Mouse (Mus musculus): ENCODE results near the gene Zdhhc8.

Zdhhc8 gene

GRCm38 (mm10) chr16:18234671-18235388 lies at the start of gene Zdhhc8:
TSS of gene Zdhhc8 (minus strand) at chr16:18235136.
- DNase-seq (ENCODE audit: low spot score in 2 of 2) = peak; percentile 38 to 73

- no peak for DNase-seq (ENCODE audit: low spot score in 2 of 2)
Measured at GRCm38 (mm10) chr16:18275166-18275565, 40.2 kb upstream of the Zdhhc8 start.

DNA sequence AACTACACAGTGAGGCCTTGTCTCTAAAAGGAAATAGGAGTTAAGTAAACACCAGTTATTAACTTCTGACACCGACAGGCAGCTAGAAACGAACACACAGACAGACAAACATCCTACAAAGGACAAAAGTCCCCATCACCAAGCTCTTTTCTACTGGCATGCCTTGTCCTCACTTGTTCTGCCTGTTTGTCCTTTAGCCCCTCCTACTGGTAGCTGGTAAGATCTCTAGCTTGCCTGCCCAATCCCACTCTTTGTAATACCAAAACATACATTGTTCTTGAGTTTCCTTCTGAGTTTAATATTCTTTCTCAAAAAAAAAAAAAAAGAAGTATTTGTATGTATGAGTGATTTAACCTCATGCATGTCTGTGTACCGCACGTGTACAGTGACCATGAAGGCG lies 33.2 kb upstream of the Zdhhc8 start:
- DNase-seq (ENCODE audit: low spot score in 2 of 2) = no peak

DNA sequence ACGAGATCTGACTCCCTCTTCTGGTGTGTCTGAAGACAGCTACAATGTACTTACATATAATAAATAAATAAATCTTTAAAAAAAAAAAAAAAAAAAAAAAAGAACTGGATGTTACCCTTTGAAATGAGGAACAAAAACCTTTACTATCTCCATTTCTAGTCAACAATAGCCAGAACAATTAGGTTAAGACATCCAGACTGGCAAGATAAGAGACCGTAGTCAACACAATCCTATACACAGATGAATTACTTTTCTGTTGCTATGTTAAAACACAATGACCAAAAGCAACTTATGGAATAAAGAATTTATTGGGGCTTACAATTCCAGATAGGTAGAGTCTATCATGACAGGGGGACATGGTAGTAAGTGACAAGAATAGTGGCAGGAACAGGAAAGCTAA lies 30.1 kb upstream of the Zdhhc8 start:
- no peak for DNase-seq (ENCODE audit: low spot score in 2 of 2)

DNA sequence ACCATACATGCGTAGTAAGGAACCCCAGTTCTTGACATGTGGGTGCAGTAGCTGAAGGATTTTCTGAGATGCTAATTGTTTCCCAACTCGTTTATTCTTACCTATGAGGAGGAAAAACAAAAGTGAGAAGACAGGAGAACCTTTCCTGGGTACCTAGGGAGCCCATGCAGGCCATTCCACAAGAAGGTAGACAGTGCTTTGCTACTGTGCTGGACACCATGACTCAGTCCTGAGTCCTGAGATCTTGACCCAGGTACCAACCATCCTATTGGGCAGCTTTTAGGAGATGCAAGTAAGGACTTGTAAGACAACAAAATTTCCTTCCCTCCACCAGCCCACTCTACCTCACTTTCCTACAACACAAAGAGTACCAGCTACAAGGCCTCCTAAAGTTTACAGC lies 23.3 kb upstream of the Zdhhc8 start, which contains the start of gene Gm49776:
Gene Gm49776, minus strand, starts transcription at position 101 of the 400 bp plus-strand sequence.
- no peak for DNase-seq (ENCODE audit: low spot score in 2 of 2)

GRCm38 (mm10) chr16:18253866-18254265 lies 18.9 kb upstream of the Zdhhc8 start:
- DNase-seq (ENCODE audit: low spot score in 2 of 2) = no peak

- no peak for DNase-seq (ENCODE audit: low spot score in 2 of 2)
Measured at GRCm38 (mm10) chr16:18252736-18253135, 17.8 kb upstream of the Zdhhc8 start.

DNA sequence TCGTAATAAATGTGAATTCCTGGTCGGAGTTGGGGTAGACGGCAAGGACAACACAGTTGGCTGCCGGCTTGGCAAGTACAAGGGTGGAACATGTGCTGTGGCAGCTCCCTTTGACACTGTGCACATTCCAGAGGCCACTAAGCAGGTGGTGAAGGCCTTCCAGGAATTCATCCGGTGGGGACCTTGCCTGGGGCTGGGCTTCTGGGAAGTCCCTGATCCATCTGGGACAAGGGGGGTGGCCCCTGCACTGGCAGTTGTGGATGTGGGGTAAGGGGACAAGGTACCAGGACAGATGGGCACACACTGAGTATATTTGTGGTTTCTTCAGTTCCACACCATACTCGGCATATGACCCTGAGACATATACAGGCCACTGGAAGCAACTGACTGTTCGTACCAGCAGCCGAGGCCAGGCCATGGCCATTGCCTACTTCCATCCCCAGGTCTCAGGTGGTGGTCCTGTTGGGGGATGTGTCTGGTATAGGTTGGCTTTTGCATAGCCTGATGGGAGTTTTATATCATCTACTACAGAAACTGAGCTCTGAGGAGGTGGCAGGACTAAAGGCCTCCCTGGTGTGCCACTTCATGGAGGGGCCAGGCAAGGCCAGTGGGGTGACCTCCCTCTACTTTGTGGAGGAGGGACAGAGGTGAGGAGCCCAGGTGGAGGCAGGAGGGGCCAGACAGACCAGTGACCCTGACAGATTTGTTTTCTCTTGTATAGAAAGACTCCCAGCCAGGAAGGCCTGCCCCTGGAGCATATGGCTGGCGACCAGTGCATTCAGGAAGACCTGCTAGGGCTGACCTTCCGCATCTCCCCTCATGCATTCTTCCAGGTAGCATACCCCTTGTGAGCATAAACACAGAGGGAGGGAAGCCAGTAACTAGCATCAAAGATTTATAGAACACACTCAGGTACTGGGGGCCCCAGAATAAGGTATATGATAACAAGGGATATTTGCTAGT lies 16.2 kb upstream of the Zdhhc8 start:
- DNase-seq (ENCODE audit: low spot score in 2 of 2) = no peak

- DNase-seq (ENCODE audit: low spot score in 2 of 2) = no peak
Measured at GRCm38 (mm10) chr16:18250231-18250630, 15.3 kb upstream of the Zdhhc8 start.

DNA sequence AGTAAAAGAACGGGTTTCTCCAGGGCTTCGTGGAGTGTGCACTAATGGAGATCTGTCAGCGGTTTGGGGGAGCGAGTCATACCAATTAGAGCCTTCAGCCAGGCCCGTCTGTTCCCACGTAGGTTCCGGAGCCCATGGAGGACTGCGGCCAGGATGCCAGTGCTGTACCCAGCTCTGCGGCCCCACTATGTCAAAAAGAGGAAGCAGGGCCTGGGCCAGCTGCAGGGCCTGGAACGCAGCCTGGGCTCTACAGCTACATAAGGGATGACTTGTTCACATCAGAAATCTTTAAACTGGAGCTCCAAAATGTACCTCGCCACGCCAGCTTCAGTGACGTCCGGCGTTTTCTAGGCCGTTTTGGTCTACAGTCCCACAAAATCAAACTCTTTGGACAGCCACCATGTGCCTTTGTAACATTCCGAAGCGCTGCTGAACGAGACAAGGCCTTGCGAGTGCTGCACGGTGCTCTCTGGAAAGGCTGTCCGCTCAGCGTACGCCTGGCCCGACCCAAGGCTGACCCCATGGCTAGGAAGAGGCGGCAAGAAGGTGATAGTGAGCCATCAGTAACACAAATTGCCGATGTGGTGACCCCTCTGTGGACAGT lies 14.5 kb upstream of the Zdhhc8 start:
- DNase-seq (ENCODE audit: low spot score in 2 of 2) = peak; percentile 65 to 84

DNA sequence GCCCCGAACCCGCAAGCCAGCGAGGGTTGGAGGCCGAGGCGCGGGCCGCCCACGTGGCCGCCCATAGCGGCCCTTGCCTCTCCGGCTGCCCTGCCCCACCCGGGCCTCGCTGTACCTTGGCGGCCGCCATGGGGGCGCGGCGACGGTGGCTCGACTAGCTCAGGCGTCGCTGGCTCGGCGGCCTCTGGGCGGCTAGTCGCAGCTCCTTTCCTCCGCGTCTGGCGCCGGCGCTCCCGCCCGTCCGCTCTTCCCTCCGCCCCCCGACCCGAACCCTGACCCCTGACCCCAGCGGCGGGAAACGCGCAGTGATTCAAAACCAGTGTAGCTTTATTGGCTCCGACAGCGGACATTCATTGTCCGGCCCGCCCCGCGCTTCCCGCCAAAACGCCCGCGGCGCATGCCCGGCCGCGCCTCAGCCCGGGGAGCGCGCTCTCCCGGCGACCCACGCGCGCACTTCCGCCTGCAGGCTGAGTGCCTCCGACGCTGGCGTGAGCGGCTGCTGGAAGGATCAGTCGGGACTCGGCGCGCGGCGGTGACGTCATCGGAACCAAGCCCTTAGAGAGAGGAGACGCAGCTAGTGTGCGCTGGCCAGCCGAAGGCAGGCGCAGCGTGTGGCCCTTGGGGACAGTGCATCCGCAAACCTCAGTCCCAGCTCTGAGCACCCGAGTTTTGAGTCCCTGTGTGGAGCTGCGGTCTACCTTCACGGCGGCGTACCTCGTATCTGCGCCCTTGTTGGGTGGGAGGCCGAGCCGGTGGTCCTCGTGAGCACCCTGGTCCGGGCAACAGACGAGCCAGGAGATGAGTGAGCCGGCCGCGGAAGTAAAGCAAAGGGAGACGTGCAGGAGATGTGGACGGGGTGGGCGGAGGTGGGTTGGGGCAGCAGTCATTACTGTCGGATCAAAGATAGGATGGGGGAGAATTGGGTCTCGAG lies 13.8 kb upstream of the Zdhhc8 start, which contains the start of the genes Trmt2a and Ranbp1:
Gene Trmt2a, plus strand, starts transcription at position 247 of the 931 bp plus-strand sequence.
Gene Ranbp1, minus strand, starts transcription at position 300 of the 931 bp plus-strand sequence.
- peak; percentile 97 to 99 for DNase-seq (ENCODE audit: low spot score in 2 of 2)

DNA sequence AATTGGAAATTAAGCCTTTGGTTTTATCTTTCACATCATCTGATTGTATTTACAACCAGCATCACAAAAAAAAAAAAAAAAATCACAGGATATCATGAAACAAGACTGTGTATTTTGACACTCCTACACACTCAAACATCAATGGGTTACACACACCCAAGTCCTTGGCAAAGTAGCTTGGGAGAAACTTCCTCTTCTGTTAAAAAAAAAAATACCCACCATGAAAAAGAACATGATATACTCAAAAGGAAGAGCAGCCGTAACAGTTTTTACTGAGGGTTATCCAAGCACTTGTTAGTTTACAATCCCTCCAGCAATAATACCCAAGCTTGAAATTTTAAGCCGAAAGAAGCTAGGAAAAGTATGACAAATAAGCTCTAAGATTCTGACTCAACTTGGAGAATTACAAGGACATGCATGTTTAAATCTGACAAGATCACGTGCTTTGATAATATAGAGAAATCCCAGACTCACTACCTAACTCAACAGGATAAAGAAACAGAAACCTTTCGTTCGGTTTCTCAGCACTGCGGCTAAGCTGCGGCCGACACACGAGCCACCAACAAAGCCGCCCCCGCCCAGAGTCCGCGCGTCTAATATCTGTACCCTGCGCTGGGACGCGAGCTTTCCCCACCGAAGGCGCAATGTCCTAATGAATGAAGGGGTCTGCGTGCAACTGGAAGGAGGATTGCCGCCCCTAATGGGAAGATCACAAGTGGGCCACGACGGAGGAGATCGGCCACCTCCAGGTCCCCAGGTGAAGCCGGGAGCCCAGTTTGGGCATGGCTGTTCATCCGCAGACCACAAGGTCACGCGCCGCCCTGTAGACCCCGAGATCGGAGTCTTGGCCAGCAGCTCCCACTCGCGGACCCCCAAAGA lies 12.8 kb upstream of the Zdhhc8 start:
- peak in 1 of 2 experiments; percentile 75 for DNase-seq (ENCODE audit: low spot score in 2 of 2)

GRCm38 (mm10) chr16:18241581-18241980 lies 6.6 kb upstream of the Zdhhc8 start:
- peak in 1 of 2 experiments; percentile 59 for DNase-seq (ENCODE audit: low spot score in 2 of 2)

DNA sequence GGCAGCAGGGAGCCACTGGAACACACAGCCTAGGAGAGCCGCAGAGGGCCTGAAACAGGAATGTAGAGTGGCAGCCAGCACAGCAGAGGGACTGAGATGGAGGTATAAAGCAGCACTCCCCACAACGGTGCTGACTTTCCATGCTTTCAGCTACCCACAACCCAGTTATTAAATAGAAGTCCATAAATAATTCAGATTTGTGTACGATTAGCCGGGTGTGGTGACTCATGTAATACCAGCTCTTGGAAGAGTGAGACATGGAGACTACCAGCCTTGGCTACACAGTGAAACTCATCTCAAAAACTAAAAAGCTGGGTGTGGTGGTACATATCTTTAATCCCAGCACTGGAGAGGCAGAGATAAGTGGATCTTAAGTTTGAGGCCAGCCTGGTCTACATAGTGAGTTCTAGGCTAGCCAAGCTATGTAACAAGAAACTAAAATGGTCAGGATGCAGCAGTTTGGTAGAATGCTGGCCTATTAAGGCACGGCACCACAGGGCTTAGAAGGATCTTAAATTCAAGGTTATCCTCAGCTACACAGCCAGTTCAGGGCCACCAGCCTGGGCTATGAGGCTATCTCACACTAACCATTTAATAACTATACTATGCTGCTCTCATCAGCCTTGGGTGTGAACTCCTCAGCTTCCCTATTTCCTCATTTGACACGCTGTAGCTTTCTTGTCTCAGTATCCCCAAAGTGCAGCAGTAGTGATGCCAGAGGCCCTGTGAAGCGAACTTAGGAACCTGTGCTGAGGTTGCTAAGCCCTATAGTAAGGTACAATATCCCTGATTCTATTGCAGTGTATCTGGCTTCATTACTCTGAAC lies 2.0 kb upstream of the Zdhhc8 start:
- DNase-seq (ENCODE audit: low spot score in 2 of 2) = no peak

- DNase-seq (ENCODE audit: low spot score in 2 of 2) = peak in 1 of 2 experiments; percentile 66
Measured at GRCm38 (mm10) chr16:18235389-18236065, 591 bp upstream of the Zdhhc8 start.

DNA sequence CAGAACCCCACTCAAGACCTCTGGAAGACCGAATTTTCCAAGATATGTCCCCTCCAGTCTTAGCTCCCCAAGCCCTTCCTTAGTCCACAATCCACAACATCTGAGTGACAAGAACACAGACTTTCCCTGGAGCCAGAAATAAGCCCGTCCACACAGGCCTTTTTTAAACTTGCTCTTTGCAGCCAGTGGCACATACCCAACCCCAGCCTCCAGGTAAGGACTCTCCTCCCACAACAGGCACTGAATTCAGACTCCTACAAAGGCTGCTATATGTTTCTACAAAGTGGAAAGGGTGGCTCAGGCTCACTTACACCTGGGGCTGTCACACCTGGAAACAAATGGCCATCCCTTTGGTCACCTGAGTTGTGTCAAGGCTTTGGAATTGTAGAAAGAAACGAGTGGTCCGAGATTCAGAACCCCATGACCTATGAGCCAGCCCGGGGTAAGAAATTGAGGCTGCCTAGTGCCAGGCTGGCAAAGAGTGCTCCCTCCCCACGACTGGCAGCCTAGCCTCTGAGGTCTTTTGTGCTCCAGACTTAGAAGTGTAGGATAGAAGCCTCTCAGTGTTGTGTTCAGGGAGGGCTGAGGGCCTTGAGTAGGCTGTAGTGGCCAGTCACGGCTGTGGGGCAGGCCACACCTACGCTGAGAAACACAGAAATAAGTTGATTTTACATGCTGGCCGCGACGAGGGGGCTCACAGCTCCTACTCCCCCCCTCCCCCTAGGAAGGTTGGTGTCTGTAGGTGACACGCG lies 841 bp downstream of the Zdhhc8 start:
- no peak for DNase-seq (ENCODE audit: low spot score in 2 of 2)

DNA sequence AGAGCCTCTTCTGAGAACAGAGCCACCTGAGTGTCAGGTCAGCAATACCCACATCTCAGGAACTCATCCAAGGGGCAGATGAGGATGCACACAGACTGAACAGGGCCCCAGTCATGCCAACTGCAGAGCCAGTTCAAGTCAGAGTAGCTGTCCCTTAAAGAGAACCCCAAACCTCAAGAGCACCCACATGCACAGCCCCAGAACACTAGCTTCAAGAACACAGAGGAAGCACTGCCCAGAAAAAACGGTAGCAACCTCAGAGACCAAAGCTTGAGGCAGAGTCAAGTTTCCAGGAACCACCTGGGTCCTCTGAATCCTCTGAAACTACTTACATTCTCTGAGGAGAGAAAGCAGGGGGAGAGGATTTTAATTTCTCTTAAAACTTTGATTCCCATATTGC lies 1.5 kb downstream of the Zdhhc8 start:
- no peak for DNase-seq (ENCODE audit: low spot score in 2 of 2)

GRCm38 (mm10) chr16:18231451-18231850 lies 3.5 kb downstream of the Zdhhc8 start:
- no peak for DNase-seq (ENCODE audit: low spot score in 2 of 2)

Data from spleen, postnatal 4 days (tissue).